ENCODE assay signal across 24 mouse cellular contexts in genomic region chr7:80152756-80153155, GRCm38 (mm10).
"Had no signal": no experiment of that assay in that cellular context is flagged by ENCODE, and none has a peak within 500 bp of the region (broad histone marks: within the 10 kb centered on the region; RNA-seq: fewer than 3 reads in every experiment).

No protein-coding gene starts in this region.

- H3K9ac ChIP-seq: heart, embryonic 13.5 days; heart, embryonic 15.5 days; hindbrain, embryonic 13.5 days; hindbrain, embryonic 15.5 days; intestine, embryonic 15.5 days; kidney, embryonic 15.5 days; limb, embryonic 13.5 days; limb, embryonic 15.5 days; liver, embryonic 14.5 days had no signal

- H3K27me3 ChIP-seq: heart, embryonic 13.5 days; heart, embryonic 15.5 days; hindbrain, embryonic 13.5 days; hindbrain, embryonic 15.5 days; intestine, embryonic 15.5 days; kidney, embryonic 15.5 days; limb, embryonic 13.5 days; limb, embryonic 15.5 days had no signal

- H3K27ac ChIP-seq: heart, adult 2 months; heart, embryonic 13.5 days; heart, embryonic 15.5 days; hindbrain, embryonic 13.5 days; hindbrain, embryonic 15.5 days; intestine, embryonic 15.5 days; kidney, embryonic 15.5 days; kidney, postnatal 0 days; limb, embryonic 13.5 days; limb, embryonic 15.5 days; liver, embryonic 14.5 days had no signal

- H3K4me3 ChIP-seq: heart, adult 2 months; heart, embryonic 13.5 days; heart, embryonic 15.5 days; hindbrain, embryonic 13.5 days; hindbrain, embryonic 15.5 days; intestine, embryonic 15.5 days; kidney, embryonic 15.5 days; limb, embryonic 13.5 days; limb, embryonic 15.5 days had no signal

- DNase-seq: gastrocnemius, postnatal 14 days; gastrocnemius, postnatal 36 days; heart, adult 2 months; heart, postnatal 14 days; heart, postnatal 36 days; kidney, adult 2 months; kidney, adult 9 months; kidney, postnatal 14 days; layer of hippocampus, adult 9-11 months; layer of hippocampus, postnatal 36 days; lung, adult 18-20 months had no signal

- H3K4me1 ChIP-seq: hindbrain, embryonic 15.5 days had no signal

- H3K9me3 ChIP-seq: heart, embryonic 13.5 days; heart, embryonic 15.5 days; hindbrain, embryonic 13.5 days; hindbrain, embryonic 15.5 days; intestine, embryonic 15.5 days; kidney, embryonic 15.5 days; limb, embryonic 13.5 days; limb, embryonic 15.5 days had no signal

- ATAC-seq: inflammation-experienced regulatory T-cells, adult 6 months; intestine, embryonic 15.5 days; intestine, postnatal 0 days had no signal

- H3K4me2 ChIP-seq: heart, embryonic 11.5 days; heart, embryonic 13.5 days; heart, embryonic 15.5 days; hindbrain, embryonic 13.5 days; hindbrain, embryonic 15.5 days; intestine, embryonic 15.5 days; kidney, embryonic 15.5 days; limb, embryonic 13.5 days; limb, embryonic 15.5 days had no signal

- H3K36me3 ChIP-seq: heart, embryonic 13.5 days; heart, embryonic 15.5 days; hindbrain, embryonic 13.5 days; hindbrain, embryonic 15.5 days; intestine, embryonic 15.5 days; kidney, embryonic 15.5 days; limb, embryonic 13.5 days; limb, embryonic 15.5 days had no signal
